Mouse (Mus musculus): ENCODE data around the gene Mfsd11.

GRCm38 (mm10) chr11:116881440-116881839, 29.2 kb downstream of the Mfsd11 start:
- TF ChIP-seq CTCF (IDR thresholded peaks at IDR 0.05; ENCODE audit: borderline replicate concordance, insufficient read depth, low read depth, low read length) (no peak), POLR2A (IDR thresholded peaks at IDR 0.05; ENCODE audit: borderline replicate concordance, insufficient read depth, low read length) (no peak)
